Mouse (Mus musculus) intestine, embryonic 16.5 days (tissue): ENCODE measurements around the gene Cfap44. TPM values are rescaled to one million over a fixed set of nuclear protein-coding genes. Genes with fewer than 3 reads are reported as not detected.
"Not testable (repeated sequence)": the region's sequence is repeated elsewhere in the genome, so short reads cannot be mapped to it uniquely, and the experiment has no call there.

Experiments
- ATAC-seq: fragments of 200-750 bp; cut with Nextera tagmentation; 2 replicates; pipeline ENCODE4 v1.8.0; 2017; ENCODE audit warnings: moderate TSS enrichment, moderate library complexity
- H3K27ac ChIP-seq: fragments of 300-500 bp; sonication (generic); 2 replicates; pipeline ENCODE4 v1.5.1; 2014; ENCODE audit warnings: mild to moderate bottlenecking, low read length
- H3K27me3 ChIP-seq: fragments of 300-500 bp; sonication (generic); replicated peaks from 2 replicates; pipeline ENCODE4 v1.6.1; 2014; ENCODE audit warnings: low read length, control low read depth, mixed read lengths; ENCODE audit not compliant: control insufficient read depth, insufficient read depth
- H3K36me3 ChIP-seq: fragments of 300-500 bp; sonication (generic); 2 replicates; pipeline ENCODE4 v1.6.1; 2014; ENCODE audit warnings: low read length, control low read depth; ENCODE audit not compliant: control insufficient read depth, insufficient read depth
- H3K4me1 ChIP-seq: fragments of 300-500 bp; sonication (generic); 2 replicates; pipeline ENCODE4 v1.6.1; 2014; ENCODE audit warnings: low read length, control low read depth, mixed read lengths; ENCODE audit not compliant: control insufficient read depth, insufficient read depth
- H3K4me2 ChIP-seq: fragments of 300-500 bp; sonication (generic); 2 replicates; pipeline ENCODE4 v1.6.1; 2014; ENCODE audit warnings: low read depth, low read length, control low read depth
- H3K4me3 ChIP-seq: fragments of 300-500 bp; sonication (generic); 2 replicates; pipeline ENCODE4 v1.5.1; 2014; ENCODE audit warnings: mild to moderate bottlenecking, low read length
- H3K9ac ChIP-seq: fragments of 300-500 bp; sonication (generic); 2 replicates; pipeline ENCODE4 v1.6.1; 2014; ENCODE audit warnings: low read depth, low read length
- H3K9me3 ChIP-seq: fragments of 300-500 bp; sonication (generic); 2 replicates; pipeline ENCODE4 v1.6.1; 2016; ENCODE audit warnings: low read length, control low read depth; ENCODE audit not compliant: control insufficient read depth
- WGBS: fragments of 180-500 bp; shearing (Covaris S2); extraction: QIAGEN DNeasy Blood & Tissue Kit; methylation state at CpG from one replicate; pipeline ENCODE4 v1.1.7; 2014; 5-methylcytosine and 5-hydroxymethylcytosine counted together
- polyA plus RNA-seq: library from polyadenylated mRNA; unstranded; fragments of >200 nt; fragmentation: Nextera tagmentation; extraction: Ambion mirVana; gene quantifications from 2 replicates; pipeline ENCODE4 v1.2.1, GENCODE M21; 2015

Gene Cfap44
- polyA plus RNA-seq, 1 experiment from 2014 or later = 0.10 TPM

DNA sequence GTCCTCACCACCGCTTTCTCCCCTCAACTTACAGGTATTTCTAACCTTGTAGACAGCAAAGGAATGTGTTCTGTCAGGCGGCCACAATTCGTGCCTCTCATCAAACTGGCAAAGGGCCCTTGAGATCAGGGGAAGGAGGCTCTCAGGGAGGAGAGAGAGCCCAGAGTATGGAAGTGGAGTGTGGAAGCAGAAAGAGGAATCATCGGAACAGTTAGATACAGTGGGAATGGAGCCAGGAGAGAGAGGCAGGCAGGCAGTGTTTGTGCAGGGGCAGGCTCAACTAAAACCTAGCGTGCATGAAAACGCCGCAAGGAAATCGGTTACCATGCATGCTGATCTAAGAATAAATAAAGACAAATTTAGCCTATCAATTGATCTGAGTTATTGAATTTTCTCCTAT, 23.0 kb downstream of the Cfap44 start:
- Histone ChIP-seq H3K27ac (no peak overlapping the region), H3K9me3 (no peaks in the 10 kb centered on the region), H3K36me3 (no peaks in the 10 kb centered on the region), H3K9ac (no peak overlapping the region), H3K4me3 (no peak overlapping the region), H3K27me3 (no peaks in the 10 kb centered on the region), H3K4me1 (no peaks in the 10 kb centered on the region), H3K4me2 (no peak overlapping the region)
- 61% methylated on average over 8 of the region's 8 CpGs for WGBS
- ATAC-seq = no peak

GRCm38 (mm10) chr16:44421735-44422134, 27.1 kb downstream of the Cfap44 start:
- H3K4me2 ChIP-seq = no peak overlapping the region
- H3K27me3 ChIP-seq = no peaks in the 10 kb centered on the region
- no peaks in the 10 kb centered on the region for H3K9me3 ChIP-seq
- no peak overlapping the region for H3K4me3 ChIP-seq
- H3K36me3 ChIP-seq = no peaks in the 10 kb centered on the region
- no peak overlapping the region for H3K9ac ChIP-seq
- no peak for ATAC-seq
- 86% methylated on average over 8 of the region's 8 CpGs for WGBS
- H3K4me1 ChIP-seq = no peaks in the 10 kb centered on the region
- H3K27ac ChIP-seq = no peak overlapping the region

DNA sequence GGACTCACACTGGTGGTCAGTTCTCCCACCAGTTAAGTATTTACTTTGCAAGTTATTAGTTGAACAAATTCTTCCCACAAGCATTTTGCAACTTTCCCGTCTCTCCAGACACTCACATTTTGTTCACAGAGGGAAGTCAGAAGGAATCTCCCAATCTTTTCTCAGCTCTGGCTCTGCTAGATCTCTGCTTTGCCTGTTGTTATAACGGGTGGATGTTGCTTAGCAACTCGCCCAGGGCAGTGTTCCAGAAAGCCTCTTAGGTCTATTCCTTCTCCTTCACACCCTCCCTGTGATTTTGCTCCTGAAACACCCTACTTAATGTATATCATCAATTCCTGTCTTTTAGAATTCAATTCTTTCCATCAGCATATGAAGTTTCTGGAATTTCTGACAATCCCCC, 28.9 kb downstream of the Cfap44 start:
- no peak overlapping the region for H3K4me3 ChIP-seq
- H3K4me2 ChIP-seq = no peak overlapping the region
- H3K27me3 ChIP-seq = no peaks in the 10 kb centered on the region
- no peaks in the 10 kb centered on the region for H3K4me1 ChIP-seq
- no peak overlapping the region for H3K9ac ChIP-seq
- no peak overlapping the region for H3K27ac ChIP-seq
- 25% methylated on average over 3 of the region's 3 CpGs for WGBS
- no peaks in the 10 kb centered on the region for H3K9me3 ChIP-seq
- no peak for ATAC-seq
- H3K36me3 ChIP-seq = no peaks in the 10 kb centered on the region

DNA sequence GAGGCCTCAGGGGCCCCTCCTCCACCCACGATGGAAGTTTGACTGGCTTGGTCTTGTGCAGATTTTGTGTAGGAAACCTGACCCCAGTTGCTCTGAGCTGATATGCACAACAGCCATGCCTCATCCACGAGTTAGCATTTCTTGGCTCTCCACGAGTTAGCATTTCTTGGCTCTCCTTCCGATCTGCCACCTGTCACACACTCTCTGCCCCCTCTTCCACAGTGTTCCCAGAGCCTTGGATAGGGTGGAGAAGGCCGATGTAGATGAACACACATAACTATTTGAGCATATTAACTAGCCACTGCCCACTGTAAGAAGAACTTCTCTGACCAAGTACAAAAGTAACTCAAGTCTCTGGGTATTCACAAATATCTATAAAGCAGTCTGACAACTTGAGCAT, 33.9 kb downstream of the Cfap44 start:
- Histone ChIP-seq H3K4me1 (no peaks in the 10 kb centered on the region), H3K4me2 (no peak overlapping the region), H3K9me3 (no peaks in the 10 kb centered on the region), H3K27ac (no peak overlapping the region), H3K4me3 (no peak overlapping the region), H3K36me3 (no peaks in the 10 kb centered on the region), H3K27me3 (no peaks in the 10 kb centered on the region), H3K9ac (no peak overlapping the region)
- no peak for ATAC-seq
- WGBS = 73% methylated on average over 5 of the region's 5 CpGs

GRCm38 (mm10) chr16:44430021-44430420, 35.4 kb downstream of the Cfap44 start:
- Histone ChIP-seq H3K4me3 (no peak overlapping the region), H3K27me3 (no peaks in the 10 kb centered on the region), H3K27ac (no peak overlapping the region), H3K4me2 (no peak overlapping the region), H3K4me1 (no peaks in the 10 kb centered on the region), H3K9me3 (no peaks in the 10 kb centered on the region), H3K36me3 (no peaks in the 10 kb centered on the region), H3K9ac (no peak overlapping the region)
- no peak for ATAC-seq
- 60% methylated on average over 7 of the region's 7 CpGs for WGBS

- no peak overlapping the region for H3K27ac ChIP-seq
- H3K9ac ChIP-seq = no peak overlapping the region
- H3K4me3 ChIP-seq = no peak overlapping the region
- H3K27me3 ChIP-seq = no peaks in the 10 kb centered on the region
- no peaks in the 10 kb centered on the region for H3K9me3 ChIP-seq
- 83% methylated on average over 7 of the region's 7 CpGs for WGBS
- H3K4me1 ChIP-seq = no peaks in the 10 kb centered on the region
- ATAC-seq = no peak
- no peak overlapping the region for H3K4me2 ChIP-seq
- H3K36me3 ChIP-seq = no peaks in the 10 kb centered on the region
Measured at GRCm38 (mm10) chr16:44434931-44435330, 40.3 kb downstream of the Cfap44 start.

DNA sequence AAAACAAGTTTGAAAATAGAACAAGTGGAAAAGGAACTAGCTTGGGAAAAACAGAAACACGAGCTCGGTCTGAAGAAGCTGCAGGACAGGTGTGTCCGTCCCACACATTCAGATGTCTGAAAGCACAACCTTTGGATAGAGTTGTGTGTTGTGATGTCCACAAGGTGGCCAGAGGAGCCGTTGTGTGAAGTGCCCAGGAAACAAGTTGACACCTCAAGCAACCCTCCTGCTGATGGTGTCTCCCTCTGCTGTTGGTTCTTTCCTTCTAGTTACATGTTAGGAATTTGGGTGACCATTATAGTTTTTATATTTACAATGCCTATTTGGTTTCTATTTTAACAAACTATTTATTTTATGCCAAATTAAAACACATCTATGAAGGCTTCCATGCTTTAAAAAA, 40.9 kb downstream of the Cfap44 start:
- 68% methylated on average over 4 of the region's 4 CpGs for WGBS
- no peaks in the 10 kb centered on the region for H3K27me3 ChIP-seq
- no peak overlapping the region for H3K9ac ChIP-seq
- no peak overlapping the region for H3K27ac ChIP-seq
- H3K4me3 ChIP-seq = no peak overlapping the region
- no peaks in the 10 kb centered on the region for H3K36me3 ChIP-seq
- no peak overlapping the region for H3K4me2 ChIP-seq
- no peaks in the 10 kb centered on the region for H3K4me1 ChIP-seq
- no peaks in the 10 kb centered on the region for H3K9me3 ChIP-seq
- ATAC-seq = no peak

GRCm38 (mm10) chr16:44441913-44442312, 47.3 kb downstream of the Cfap44 start:
- ATAC-seq = not testable (repeated sequence)
- 96% methylated on average over 15 of the region's 15 CpGs for WGBS

GRCm38 (mm10) chr16:44457858-44458257, 63.3 kb downstream of the Cfap44 start:
- Histone ChIP-seq H3K9me3 (no peaks in the 10 kb centered on the region), H3K4me1 (no peaks in the 10 kb centered on the region), H3K27ac (no peak overlapping the region), H3K4me3 (no peak overlapping the region), H3K4me2 (no peak overlapping the region), H3K36me3 (no peaks in the 10 kb centered on the region), H3K27me3 (no peaks in the 10 kb centered on the region), H3K9ac (no peak overlapping the region)
- no peak for ATAC-seq
- 81% methylated on average over 2 of the region's 2 CpGs for WGBS

More at GRCm38 (mm10) chr16:44441913-44442312, 47.3 kb downstream of the Cfap44 start:
- H3K36me3 ChIP-seq, H3K4me3 ChIP-seq, H3K4me1 ChIP-seq, H3K9me3 ChIP-seq, H3K27ac ChIP-seq, H3K4me2 ChIP-seq, H3K27me3 ChIP-seq, H3K9ac ChIP-seq: not testable (repeated sequence)

- Histone ChIP-seq H3K4me1 (no peaks in the 10 kb centered on the region), H3K4me2 (no peak overlapping the region), H3K9me3 (no peaks in the 10 kb centered on the region), H3K4me3 (no peak overlapping the region), H3K9ac (no peak overlapping the region), H3K27me3 (no peaks in the 10 kb centered on the region), H3K36me3 (no peaks in the 10 kb centered on the region), H3K27ac (no peak overlapping the region)
- ATAC-seq = no peak
- WGBS = 91% methylated on average over 2 of the region's 2 CpGs
Measured at GRCm38 (mm10) chr16:44458826-44459225, 64.2 kb downstream of the Cfap44 start.
